Mouse (Mus musculus) kidney, embryonic 16.5 days (tissue): ENCODE measurements around the gene Zfp385b. TPM values are rescaled to one million over a fixed set of nuclear protein-coding genes. Genes with fewer than 3 reads are reported as not detected.

Experiments used
- ATAC-seq: fragments of 200-750 bp; cut with Nextera tagmentation; 2 replicates; pipeline ENCODE4 v1.8.0; 2017; ENCODE audit warnings: moderate TSS enrichment; ENCODE audit not compliant: low FRiP score, low TSS enrichment
- H3K27ac ChIP-seq: fragments of 300-500 bp; sonication (generic); 2 replicates; pipeline ENCODE4 v1.5.1; 2014; ENCODE audit warnings: low read length
- H3K27me3 ChIP-seq: fragments of 300-500 bp; sonication (generic); 2 replicates; pipeline ENCODE4 v1.6.1; 2014; ENCODE audit warnings: low read length, control low read depth, mixed read lengths; ENCODE audit not compliant: insufficient read depth
- H3K36me3 ChIP-seq: fragments of 300-500 bp; sonication (generic); 2 replicates; pipeline ENCODE4 v1.6.1; 2014; ENCODE audit warnings: low read length, control low read depth, mixed read lengths; ENCODE audit not compliant: insufficient read depth
- H3K4me1 ChIP-seq: fragments of 300-500 bp; sonication (generic); 2 replicates; pipeline ENCODE4 v1.6.1; 2014; ENCODE audit warnings: low read length, control low read depth, mixed read lengths; ENCODE audit not compliant: insufficient read depth
- H3K4me2 ChIP-seq: fragments of 300-500 bp; sonication (generic); replicated peaks from 2 replicates; pipeline ENCODE4 v1.6.1; 2014; ENCODE audit warnings: low read depth, low read length
- H3K4me3 ChIP-seq: fragments of 300-500 bp; sonication (generic); 2 replicates; pipeline ENCODE4 v1.5.1; 2014; ENCODE audit warnings: mild to moderate bottlenecking, low read length
- H3K9ac ChIP-seq: fragments of 300-500 bp; sonication (generic); replicated peaks from 2 replicates; pipeline ENCODE4 v1.6.1; 2014; ENCODE audit warnings: low read length
- H3K9me3 ChIP-seq: fragments of 300-500 bp; sonication (generic); 2 replicates; pipeline ENCODE4 v1.6.1; 2016; ENCODE audit warnings: low read length, control low read depth
- WGBS: fragments of 180-500 bp; shearing (Covaris S2); extraction: QIAGEN DNeasy Blood & Tissue Kit; methylation state at CpG from one replicate; pipeline ENCODE4 v1.1.7; 2014; 5-methylcytosine and 5-hydroxymethylcytosine counted together
- polyA plus RNA-seq: library from polyadenylated mRNA; unstranded; fragments of >200 nt; fragmentation: Nextera tagmentation; extraction: Ambion mirVana; gene quantifications from 2 replicates; pipeline ENCODE4 v1.2.1, GENCODE M21; 2015

Gene Zfp385b
- polyA plus RNA-seq, 1 experiment from 2014 or later, result 6.8 TPM

DNA sequence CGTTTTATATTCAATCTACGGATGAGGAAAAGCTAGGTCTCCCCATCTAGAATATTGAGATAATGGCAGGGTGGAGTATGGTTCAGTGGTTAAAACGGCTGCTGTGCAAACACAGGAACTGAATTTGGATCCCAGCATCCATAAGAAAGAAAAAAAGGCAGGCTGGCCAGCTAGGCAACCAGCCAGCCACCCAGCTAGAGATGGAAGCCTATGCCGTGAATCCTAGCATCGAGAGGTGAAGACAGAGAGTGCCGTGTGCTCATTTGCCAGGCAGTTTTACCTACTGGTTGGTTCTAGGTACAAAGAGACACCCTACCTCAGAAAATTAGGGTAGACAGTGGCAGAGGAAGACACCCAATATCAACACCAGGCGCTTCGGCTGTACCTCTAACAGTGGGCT is 57.5 kb downstream of the Zfp385b start:
- Histone ChIP-seq H3K27ac (no peak overlapping the region), H3K4me1 (no peaks in the 10 kb centered on the region), H3K9me3 (no peaks in the 10 kb centered on the region), H3K9ac (no peak overlapping the region), H3K4me3 (no peak overlapping the region), H3K4me2 (no peak overlapping the region), H3K27me3 (no peaks in the 10 kb centered on the region), H3K36me3 (no peaks in the 10 kb centered on the region)
- no peak for ATAC-seq
- WGBS, result 91% methylated on average over 8 of the region's 8 CpGs

DNA sequence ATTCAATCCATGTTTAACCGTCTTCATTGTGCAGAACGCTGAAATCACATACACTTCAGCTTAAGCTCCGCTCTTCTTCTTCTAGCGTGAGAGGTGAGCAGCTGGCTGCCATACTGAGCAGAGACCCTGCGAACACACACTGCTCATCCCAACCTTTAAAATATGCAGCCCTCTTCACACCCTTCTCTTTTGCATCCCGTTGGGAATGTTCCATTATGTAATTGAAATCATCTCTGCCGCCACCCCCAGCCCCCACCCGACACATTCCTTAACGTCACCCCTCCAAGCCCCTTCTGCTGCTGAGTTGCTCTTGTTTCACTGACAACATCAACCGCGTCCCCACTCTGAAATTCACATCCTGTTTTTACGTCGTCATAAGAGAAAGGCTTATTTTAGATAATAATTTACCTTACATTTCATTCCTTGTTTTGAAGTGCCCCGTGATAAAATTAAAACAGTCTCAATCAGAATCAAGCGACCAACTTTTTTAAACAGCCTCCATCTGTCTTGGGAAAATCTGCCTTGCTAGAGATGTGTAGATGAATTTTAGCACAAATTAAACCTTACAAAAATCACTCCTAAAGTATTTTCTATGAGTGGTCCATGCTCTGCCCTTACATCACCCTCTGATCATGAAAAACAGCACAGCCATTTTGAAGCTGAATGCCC is 60.9 kb downstream of the Zfp385b start:
- no peak overlapping the region for H3K27ac ChIP-seq
- ATAC-seq, result no peak
- no peaks in the 10 kb centered on the region for H3K4me1 ChIP-seq
- no peak overlapping the region for H3K4me3 ChIP-seq
- H3K9me3 ChIP-seq, result no peaks in the 10 kb centered on the region
- no peak overlapping the region for H3K9ac ChIP-seq
- no peak overlapping the region for H3K4me2 ChIP-seq
- no peaks in the 10 kb centered on the region for H3K36me3 ChIP-seq
- 73% methylated on average over 15 of the region's 15 CpGs for WGBS
- no peaks in the 10 kb centered on the region for H3K27me3 ChIP-seq

DNA sequence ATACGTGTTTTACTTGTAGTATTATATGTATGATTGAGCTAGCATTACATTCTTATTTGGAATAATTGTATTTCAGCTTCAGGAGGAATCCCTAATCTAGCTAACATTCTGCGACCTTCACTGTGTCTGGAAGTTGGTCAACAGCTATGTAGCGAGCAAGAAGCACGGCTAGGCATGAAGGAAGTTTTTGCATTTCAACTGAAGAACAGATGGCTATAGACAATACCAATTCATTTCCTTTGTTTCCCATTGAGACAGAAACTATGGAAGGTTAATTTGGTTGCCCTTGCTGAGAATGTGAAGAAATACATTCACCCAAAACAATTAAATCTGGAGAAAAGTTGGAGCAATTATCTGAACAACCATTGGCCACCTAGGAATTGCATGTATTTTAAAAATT is 66.9 kb downstream of the Zfp385b start:
- Histone ChIP-seq H3K4me2 (no peak overlapping the region), H3K27ac (no peak overlapping the region), H3K9me3 (no peaks in the 10 kb centered on the region), H3K27me3 (no peaks in the 10 kb centered on the region), H3K36me3 (no peaks in the 10 kb centered on the region), H3K9ac (no peak overlapping the region), H3K4me1 (no peaks in the 10 kb centered on the region), H3K4me3 (no peak overlapping the region)
- WGBS, result 76% methylated on average over 4 of the region's 4 CpGs
- no peak for ATAC-seq

DNA sequence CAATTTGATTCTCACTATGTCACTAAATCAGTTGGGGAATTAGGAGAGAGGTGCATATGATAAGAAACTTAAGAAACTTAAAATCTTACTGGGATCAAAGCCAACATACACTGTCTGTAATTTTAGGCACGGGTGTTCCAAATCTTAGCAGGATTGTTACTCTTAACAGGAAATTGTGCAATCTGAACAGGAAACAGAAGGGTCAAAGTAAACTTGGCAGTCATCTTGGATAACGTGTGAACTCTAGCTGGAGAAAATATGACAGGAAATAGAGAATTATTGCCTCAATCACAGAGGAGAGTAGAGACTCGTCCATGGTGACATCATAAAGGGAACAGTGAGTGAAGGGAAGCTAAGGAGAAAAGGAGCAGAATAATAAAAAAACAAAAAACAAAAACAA is 69.8 kb downstream of the Zfp385b start:
- no peak overlapping the region for H3K9ac ChIP-seq
- no peaks in the 10 kb centered on the region for H3K4me1 ChIP-seq
- H3K27me3 ChIP-seq, result no peaks in the 10 kb centered on the region
- 35% methylated on average over 3 of the region's 3 CpGs for WGBS
- no peaks in the 10 kb centered on the region for H3K36me3 ChIP-seq
- ATAC-seq, result no peak
- no peak overlapping the region for H3K4me2 ChIP-seq
- H3K4me3 ChIP-seq, result no peak overlapping the region
- H3K9me3 ChIP-seq, result no peaks in the 10 kb centered on the region
- no peak overlapping the region for H3K27ac ChIP-seq

DNA sequence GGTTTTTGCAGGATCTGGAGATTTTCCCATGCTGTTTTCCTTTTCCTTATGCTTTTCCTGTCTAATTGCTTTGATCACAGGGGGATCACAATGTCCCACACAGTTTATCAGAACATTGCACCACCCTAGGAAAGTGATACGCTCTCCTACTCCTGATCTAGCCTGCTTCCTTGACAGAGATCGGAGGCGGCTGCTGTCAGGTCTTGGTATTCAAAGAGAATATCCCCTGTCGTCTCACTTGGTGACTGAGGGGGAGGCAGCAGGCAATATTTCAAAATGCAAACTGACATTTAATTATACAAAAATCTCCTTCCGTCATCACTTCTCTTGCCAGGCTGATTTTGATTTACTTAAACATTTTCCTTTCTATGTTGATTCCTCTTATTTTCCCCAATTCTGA is 73.0 kb downstream of the Zfp385b start:
- no peak overlapping the region for H3K27ac ChIP-seq
- H3K36me3 ChIP-seq, result no peaks in the 10 kb centered on the region
- no peak overlapping the region for H3K9ac ChIP-seq
- H3K4me1 ChIP-seq, result no peaks in the 10 kb centered on the region
- no peak for ATAC-seq
- no peaks in the 10 kb centered on the region for H3K27me3 ChIP-seq
- 38% methylated on average over 5 of the region's 5 CpGs for WGBS
- H3K4me2 ChIP-seq, result no peak overlapping the region
- H3K9me3 ChIP-seq, result no peaks in the 10 kb centered on the region
- H3K4me3 ChIP-seq, result no peak overlapping the region

DNA sequence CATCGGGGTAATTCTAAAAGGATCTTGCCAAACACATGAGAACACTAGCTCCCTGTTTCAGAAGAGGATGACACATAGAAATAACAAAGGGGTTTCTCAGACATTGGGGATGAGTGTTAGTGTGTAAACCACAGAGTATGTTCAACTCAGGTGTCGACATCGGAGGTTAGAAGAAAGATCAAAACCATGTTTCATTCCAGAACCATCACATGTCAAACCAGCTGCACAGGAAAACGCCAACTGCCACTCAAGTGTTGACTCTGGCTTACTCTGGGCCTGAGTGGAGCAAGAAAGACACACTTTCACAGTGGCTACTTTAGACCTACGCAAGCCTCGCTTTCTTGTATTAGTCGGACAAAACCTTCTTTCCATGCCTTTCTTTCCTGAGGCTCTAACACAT is 74.2 kb downstream of the Zfp385b start:
- H3K9me3 ChIP-seq, result no peaks in the 10 kb centered on the region
- no peaks in the 10 kb centered on the region for H3K27me3 ChIP-seq
- no peak for ATAC-seq
- no peaks in the 10 kb centered on the region for H3K36me3 ChIP-seq
- no peak overlapping the region for H3K4me3 ChIP-seq
- WGBS, result 93% methylated on average over 7 of the region's 7 CpGs
- H3K9ac ChIP-seq, result no peak overlapping the region
- no peak overlapping the region for H3K4me2 ChIP-seq
- no peaks in the 10 kb centered on the region for H3K4me1 ChIP-seq
- H3K27ac ChIP-seq, result no peak overlapping the region

DNA sequence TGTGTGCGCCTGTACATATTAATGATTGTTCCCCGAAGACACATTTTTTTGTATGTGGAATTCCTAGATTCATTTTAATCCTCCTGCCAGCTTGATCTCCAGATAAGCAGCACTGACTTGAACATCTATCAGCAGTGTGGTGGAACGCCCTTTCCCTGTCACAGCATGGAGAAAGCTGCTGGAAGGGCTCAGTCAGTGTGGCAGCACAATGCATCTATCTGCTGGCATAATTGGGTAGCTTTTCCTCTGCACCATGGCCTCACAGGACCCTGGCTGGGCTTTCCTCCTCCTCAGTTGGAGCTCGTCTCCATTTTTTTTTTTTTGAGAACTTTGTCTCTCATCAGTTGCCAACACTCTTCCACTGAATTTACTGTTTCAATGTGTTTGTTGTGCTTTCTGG is 77.1 kb downstream of the Zfp385b start:
- H3K27ac ChIP-seq, result no peak overlapping the region
- H3K4me1 ChIP-seq, result no peaks in the 10 kb centered on the region
- no peaks in the 10 kb centered on the region for H3K36me3 ChIP-seq
- no peak overlapping the region for H3K4me3 ChIP-seq
- WGBS, result 65% methylated on average over 4 of the region's 4 CpGs
- ATAC-seq, result no peak
- no peak overlapping the region for H3K9ac ChIP-seq
- H3K27me3 ChIP-seq, result no peaks in the 10 kb centered on the region
- H3K4me2 ChIP-seq, result no peak overlapping the region
- no peaks in the 10 kb centered on the region for H3K9me3 ChIP-seq

DNA sequence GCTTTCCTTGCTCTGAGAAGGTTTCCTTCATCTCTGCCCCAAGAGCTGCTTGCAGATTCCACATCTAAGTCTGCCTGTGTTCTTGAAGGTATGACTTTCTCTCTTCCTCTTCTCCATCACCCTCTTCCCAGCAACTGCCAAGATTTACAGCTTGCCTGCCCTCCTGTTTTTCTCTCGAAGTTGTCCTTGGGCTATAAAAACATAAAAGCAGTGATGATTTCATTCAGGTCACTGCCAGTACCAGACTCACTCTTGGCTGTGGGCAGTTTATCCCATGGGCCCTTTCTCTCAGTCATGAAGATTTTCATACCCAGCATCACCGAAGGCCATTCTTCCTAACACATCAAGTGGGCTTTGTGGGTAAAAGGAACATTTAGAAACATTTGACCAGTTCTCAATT is 89.2 kb downstream of the Zfp385b start:
- 45% methylated on average over 2 of the region's 2 CpGs for WGBS
- no peaks in the 10 kb centered on the region for H3K4me1 ChIP-seq
- H3K9me3 ChIP-seq, result no peaks in the 10 kb centered on the region
- no peak overlapping the region for H3K9ac ChIP-seq
- no peak overlapping the region for H3K4me2 ChIP-seq
- no peak overlapping the region for H3K4me3 ChIP-seq
- H3K36me3 ChIP-seq, result no peaks in the 10 kb centered on the region
- H3K27me3 ChIP-seq, result no peaks in the 10 kb centered on the region
- no peak for ATAC-seq
- no peak overlapping the region for H3K27ac ChIP-seq

DNA sequence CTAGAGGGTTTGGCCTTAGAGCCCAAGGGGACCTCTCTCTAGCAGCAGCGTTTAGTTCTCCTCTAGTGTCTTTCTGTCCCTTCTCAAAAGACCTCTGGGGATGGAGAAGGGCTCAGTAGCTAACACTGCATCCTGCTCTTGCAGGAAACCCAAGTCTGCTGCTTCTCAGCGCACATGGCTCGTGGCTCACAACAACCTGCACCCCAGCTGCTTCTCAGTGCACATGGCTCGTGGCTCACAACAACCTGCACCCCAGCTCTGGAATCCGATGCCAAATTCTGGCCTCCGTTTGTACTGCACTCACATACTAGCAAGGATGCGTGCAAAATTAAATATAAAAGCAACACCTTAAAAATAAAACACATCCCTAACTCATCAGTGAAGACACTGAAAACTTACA is 92.6 kb downstream of the Zfp385b start:
- H3K4me2 ChIP-seq, result no peak overlapping the region
- no peaks in the 10 kb centered on the region for H3K36me3 ChIP-seq
- no peak overlapping the region for H3K4me3 ChIP-seq
- H3K9me3 ChIP-seq, result no peaks in the 10 kb centered on the region
- WGBS, result 82% methylated on average over 7 of the region's 7 CpGs
- no peaks in the 10 kb centered on the region for H3K4me1 ChIP-seq
- no peak overlapping the region for H3K9ac ChIP-seq
- ATAC-seq, result no peak
- no peaks in the 10 kb centered on the region for H3K27me3 ChIP-seq
- H3K27ac ChIP-seq, result no peak overlapping the region

DNA sequence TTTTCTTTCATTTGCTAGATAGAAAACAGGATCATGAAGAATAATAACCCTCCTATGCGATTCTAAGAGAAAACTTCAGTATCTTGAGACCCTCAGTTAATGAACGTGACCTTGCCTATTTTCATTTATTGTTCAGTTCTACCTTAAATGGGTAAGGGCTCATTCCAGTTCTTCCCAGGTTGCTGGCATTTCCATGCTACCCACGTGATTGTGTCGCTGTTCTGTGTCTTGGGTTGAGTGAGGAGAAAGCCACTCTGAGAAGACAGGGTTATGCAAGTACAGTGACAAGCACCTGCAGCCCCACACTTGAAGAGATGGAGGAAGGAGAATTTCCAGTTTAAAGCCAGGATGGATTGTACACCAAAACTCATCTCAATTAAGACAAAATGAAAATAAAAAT is 98.6 kb downstream of the Zfp385b start:
- Histone ChIP-seq H3K4me3 (no peak overlapping the region), H3K4me1 (no peaks in the 10 kb centered on the region), H3K36me3 (no peaks in the 10 kb centered on the region), H3K27ac (no peak overlapping the region), H3K4me2 (no peak overlapping the region), H3K9ac (no peak overlapping the region), H3K9me3 (no peaks in the 10 kb centered on the region), H3K27me3 (no peaks in the 10 kb centered on the region)
- ATAC-seq, result no peak
- WGBS, result 89% methylated on average over 4 of the region's 4 CpGs
